Mouse (Mus musculus): ENCODE measurements around the gene Wnk2. TPM values are rescaled to one million over a fixed set of nuclear protein-coding genes. Genes with fewer than 3 reads are reported as not detected.
A peak's percentile ranks its signal among the peaks of the same experiment; 100 is the strongest.

Gene Wnk2
- polyA plus RNA-seq, 1 experiment from 2014 or later = 21.9 TPM

DNA sequence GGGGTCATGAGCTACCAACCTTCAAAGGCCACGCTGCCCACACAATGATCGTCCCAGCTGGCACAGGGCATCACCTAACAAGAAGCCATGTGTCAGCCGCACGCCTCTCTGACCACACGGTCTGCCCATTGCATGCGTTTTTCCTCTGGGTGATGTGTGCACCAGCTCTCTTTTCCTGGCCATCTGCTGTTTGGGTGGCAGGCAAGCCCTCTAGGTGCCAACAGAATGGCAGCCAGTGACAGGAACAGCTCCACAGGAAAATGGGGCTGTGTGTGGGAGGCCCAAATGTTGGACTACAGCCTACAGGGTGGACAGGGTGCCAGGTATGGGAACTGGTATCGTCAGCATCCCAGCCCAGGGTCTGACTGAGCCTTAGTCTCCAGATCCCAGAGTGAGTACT lies 24.5 kb upstream of the Wnk2 start:
- H3K9ac ChIP-seq (replicated peaks) = no peak overlapping the region
- ATAC-seq (replicated peaks) = peak; percentile 80

DNA sequence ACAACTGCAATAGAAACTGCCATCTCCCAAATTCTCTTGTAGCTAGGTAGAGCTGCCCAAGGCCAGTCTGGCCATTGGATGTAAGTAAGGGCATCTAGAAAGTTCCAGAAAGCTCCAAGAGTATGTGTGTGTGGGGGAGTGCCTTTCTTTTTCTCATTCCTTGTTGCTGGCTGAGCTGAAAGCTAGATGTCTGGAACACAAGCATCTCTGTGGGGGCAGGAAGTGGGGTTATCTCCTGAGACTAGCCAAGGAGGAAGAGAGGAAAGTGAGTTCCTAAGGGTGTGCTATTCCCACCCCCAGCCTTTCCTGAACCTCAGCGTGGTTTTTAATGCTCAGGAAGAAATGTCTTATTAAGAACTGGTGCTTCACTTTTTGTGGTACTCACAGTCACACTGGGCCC lies 23.9 kb upstream of the Wnk2 start:
- H3K27ac ChIP-seq (replicated peaks) = peak overlapping the region; percentile 82
- H3K9ac ChIP-seq (replicated peaks) = no peak overlapping the region
- H3K4me2 ChIP-seq (replicated peaks) = no peak overlapping the region
- H3K9me3 ChIP-seq = no peaks in the 10 kb centered on the region
- H3K4me1 ChIP-seq = peaks cover 17% of the 10 kb centered on the region
- WGBS = 62% methylated on average over 1 of the region's 1 CpGs
- no peak overlapping the region for H3K4me3 ChIP-seq
- no peak for ATAC-seq (replicated peaks)
- no peaks in the 10 kb centered on the region for H3K36me3 ChIP-seq
- H3K27me3 ChIP-seq = no peaks in the 10 kb centered on the region

More for the DNA sequence above, 24.5 kb upstream of the Wnk2 start:
- Histone ChIP-seq H3K4me2 (replicated peaks) (no peak overlapping the region), H3K36me3 (no peaks in the 10 kb centered on the region), H3K27ac (replicated peaks) (peak overlapping the region; percentile 82), H3K9me3 (no peaks in the 10 kb centered on the region), H3K4me1 (peaks cover 17% of the 10 kb centered on the region), H3K4me3 (no peak overlapping the region), H3K27me3 (no peaks in the 10 kb centered on the region)
- WGBS = 50% methylated on average over 7 of the region's 7 CpGs

DNA sequence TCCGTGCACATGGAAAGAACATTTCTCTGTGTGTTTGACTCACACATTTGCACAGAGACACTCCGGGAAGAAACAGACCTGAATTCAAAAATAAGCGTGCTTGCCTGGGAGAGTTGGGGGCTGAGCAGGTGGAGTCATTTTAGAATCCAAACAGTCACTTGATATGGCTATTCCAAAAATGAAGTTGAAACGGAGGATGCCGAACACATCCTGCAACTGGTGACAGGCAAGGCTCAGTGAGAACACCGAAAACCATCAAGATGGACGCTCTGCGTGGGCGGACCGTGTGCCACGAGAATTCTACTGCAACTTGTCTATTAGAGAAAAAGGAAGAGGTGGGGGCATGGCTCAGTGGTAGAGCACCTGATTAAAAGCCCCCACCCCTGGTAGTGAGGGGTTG lies 22.8 kb upstream of the Wnk2 start:
- ATAC-seq (replicated peaks) = no peak
- Histone ChIP-seq H3K4me1 (peaks cover 17% of the 10 kb centered on the region), H3K4me3 (no peak overlapping the region), H3K36me3 (no peaks in the 10 kb centered on the region), H3K4me2 (replicated peaks) (no peak overlapping the region), H3K27ac (replicated peaks) (no peak overlapping the region), H3K9me3 (no peaks in the 10 kb centered on the region), H3K27me3 (no peaks in the 10 kb centered on the region), H3K9ac (replicated peaks) (no peak overlapping the region)
- 94% methylated on average over 11 of the region's 11 CpGs for WGBS

DNA sequence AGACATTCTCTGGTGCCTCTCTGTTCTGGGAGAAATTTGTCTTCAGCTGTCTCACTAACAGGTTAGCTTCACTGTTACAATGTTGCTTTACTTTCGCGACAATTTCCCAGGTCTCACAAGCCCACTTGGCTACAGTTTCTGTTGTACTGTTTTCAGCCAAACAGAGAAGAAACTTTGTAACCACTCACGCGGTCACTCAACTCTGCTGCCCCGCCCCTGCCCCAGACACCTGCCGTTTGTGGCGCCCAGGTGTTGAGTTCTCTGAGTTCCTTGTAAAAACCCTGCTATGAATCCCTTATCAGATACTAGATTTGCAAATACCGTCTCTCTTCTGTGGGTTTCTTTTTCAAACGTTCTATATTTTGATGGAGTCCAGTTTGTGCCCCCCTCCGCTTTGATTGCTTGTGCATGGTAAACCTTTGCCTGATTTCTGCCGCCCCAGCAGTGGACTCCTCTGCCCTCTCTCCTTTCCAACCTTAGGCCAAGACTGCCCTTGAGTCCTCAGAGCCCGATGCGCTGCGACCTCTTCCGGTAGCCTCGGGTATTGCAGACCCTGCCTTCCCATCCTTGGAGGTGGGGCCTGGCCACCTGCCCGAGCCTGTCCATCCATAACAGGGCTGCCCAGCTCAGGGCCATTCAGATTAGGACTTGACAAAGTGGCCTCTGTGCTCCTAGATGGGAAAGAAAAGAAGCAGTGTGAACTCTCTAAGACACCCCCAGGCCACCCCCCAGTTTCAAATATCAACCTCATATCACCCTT lies 21.8 kb upstream of the Wnk2 start:
- 0 out of 2 replicates have a peak, but pooled peaks have one; percentile 32 for ATAC-seq (replicated peaks)
- H3K27me3 ChIP-seq = no peaks in the 10 kb centered on the region
- H3K4me2 ChIP-seq (replicated peaks) = no peak overlapping the region
- no peak overlapping the region for H3K9ac ChIP-seq (replicated peaks)
- 20% methylated on average over 17 of the region's 17 CpGs for WGBS
- H3K9me3 ChIP-seq = no peaks in the 10 kb centered on the region
- peaks cover 17% of the 10 kb centered on the region for H3K4me1 ChIP-seq
- H3K27ac ChIP-seq (replicated peaks) = no peak overlapping the region
- no peak overlapping the region for H3K4me3 ChIP-seq
- no peaks in the 10 kb centered on the region for H3K36me3 ChIP-seq

DNA sequence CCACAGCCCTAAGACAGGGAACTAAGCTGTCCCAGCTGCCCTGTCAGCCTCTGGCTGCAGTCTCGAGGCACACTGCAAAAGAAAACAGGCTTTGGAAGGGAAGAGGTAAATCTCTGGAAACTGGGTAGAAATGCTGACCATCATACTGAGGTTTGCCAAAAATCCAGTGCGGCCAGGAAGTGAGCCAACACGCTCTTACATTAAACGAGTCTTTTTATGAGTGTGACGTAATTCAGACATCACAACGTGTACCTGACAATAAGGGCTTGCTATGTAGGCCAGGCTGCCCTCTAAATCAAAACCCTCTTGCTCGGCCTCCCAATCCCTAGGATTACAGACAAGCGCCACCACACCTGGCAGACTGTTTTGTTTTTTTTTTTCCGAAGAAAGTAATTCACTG lies 19.3 kb upstream of the Wnk2 start:
- H3K4me1 ChIP-seq = peaks cover 2% of the 10 kb centered on the region
- no peak overlapping the region for H3K4me2 ChIP-seq (replicated peaks)
- ATAC-seq (replicated peaks) = no peak
- 65% methylated on average over 9 of the region's 9 CpGs for WGBS
- no peaks in the 10 kb centered on the region for H3K27me3 ChIP-seq
- no peak overlapping the region for H3K9ac ChIP-seq (replicated peaks)
- H3K4me3 ChIP-seq = no peak overlapping the region
- no peak overlapping the region for H3K27ac ChIP-seq (replicated peaks)
- H3K9me3 ChIP-seq = no peaks in the 10 kb centered on the region
- H3K36me3 ChIP-seq = no peaks in the 10 kb centered on the region

DNA sequence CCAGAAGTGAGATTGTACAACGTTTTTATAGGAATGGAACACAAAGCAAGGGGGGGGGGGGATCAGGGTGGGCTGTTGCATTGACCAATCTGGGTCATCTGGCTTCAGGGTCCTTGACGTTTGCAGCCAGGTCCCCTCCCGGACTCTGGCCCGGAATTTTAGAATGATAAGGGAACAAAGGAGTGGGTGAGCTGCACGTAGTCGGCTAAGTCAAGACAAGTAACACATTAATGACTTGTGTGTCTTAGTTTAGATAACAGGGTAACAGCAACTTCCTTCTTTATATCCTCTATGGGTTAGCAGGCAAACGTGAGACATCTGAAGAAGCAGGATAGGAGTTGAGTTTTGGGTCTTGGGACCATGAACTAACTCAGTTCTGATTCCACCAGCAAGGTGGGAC lies 15.8 kb upstream of the Wnk2 start:
- no peaks in the 10 kb centered on the region for H3K4me1 ChIP-seq
- no peak overlapping the region for H3K4me2 ChIP-seq (replicated peaks)
- no peaks in the 10 kb centered on the region for H3K9me3 ChIP-seq
- WGBS = 83% methylated on average over 7 of the region's 7 CpGs
- no peak overlapping the region for H3K27ac ChIP-seq (replicated peaks)
- H3K36me3 ChIP-seq = no peaks in the 10 kb centered on the region
- no peaks in the 10 kb centered on the region for H3K27me3 ChIP-seq
- no peak overlapping the region for H3K4me3 ChIP-seq
- no peak overlapping the region for H3K9ac ChIP-seq (replicated peaks)
- ATAC-seq (replicated peaks) = no peak

DNA sequence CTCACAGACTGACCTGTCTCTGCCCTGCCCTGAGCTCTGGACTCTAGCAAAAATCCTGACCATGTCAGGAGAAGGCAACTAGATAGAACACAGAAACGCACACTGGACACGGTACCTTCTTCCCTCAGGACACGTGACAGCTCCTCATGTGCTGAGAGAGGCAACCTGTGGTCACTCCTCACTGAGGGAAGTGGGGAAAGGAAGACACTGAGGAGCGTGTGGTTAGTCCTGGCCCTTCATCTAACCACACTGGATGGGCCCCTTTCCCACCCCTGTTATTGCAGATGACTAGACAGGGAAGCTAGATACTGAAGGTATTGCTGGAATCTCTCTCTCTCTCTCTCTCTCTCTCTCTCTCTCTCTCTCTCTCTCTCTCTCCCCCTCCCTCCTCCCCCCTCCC lies 14.9 kb upstream of the Wnk2 start:
- no peak overlapping the region for H3K4me3 ChIP-seq
- no peak overlapping the region for H3K9ac ChIP-seq (replicated peaks)
- no peak overlapping the region for H3K4me2 ChIP-seq (replicated peaks)
- no peaks in the 10 kb centered on the region for H3K4me1 ChIP-seq
- no peaks in the 10 kb centered on the region for H3K36me3 ChIP-seq
- 84% methylated on average over 4 of the region's 4 CpGs for WGBS
- no peaks in the 10 kb centered on the region for H3K9me3 ChIP-seq
- no peak for ATAC-seq (replicated peaks)
- H3K27me3 ChIP-seq = no peaks in the 10 kb centered on the region
- no peak overlapping the region for H3K27ac ChIP-seq (replicated peaks)

DNA sequence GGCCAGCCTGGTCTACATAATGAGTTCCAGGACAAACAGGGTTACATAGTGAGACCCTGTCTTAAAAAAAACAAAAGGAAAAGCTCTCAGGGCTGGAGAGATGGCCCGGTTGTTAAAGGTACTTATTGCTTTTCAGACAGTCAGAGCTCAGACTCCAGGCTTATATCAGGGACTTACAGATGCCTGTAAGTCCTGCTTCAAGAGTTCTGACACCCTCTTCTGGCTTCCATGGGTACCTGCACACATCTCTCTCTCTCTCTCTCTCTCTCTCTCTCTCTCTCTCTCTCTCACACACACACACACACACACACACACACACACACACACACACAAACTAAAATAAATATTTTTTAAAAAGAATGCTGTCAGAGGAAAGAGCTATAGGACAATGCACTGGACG lies 13.4 kb upstream of the Wnk2 start:
- no peak overlapping the region for H3K4me3 ChIP-seq
- no peak overlapping the region for H3K27ac ChIP-seq (replicated peaks)
- no peaks in the 10 kb centered on the region for H3K4me1 ChIP-seq
- 66% methylated on average over 2 of the region's 2 CpGs for WGBS
- H3K9me3 ChIP-seq = no peaks in the 10 kb centered on the region
- no peaks in the 10 kb centered on the region for H3K27me3 ChIP-seq
- H3K36me3 ChIP-seq = no peaks in the 10 kb centered on the region
- no peak overlapping the region for H3K4me2 ChIP-seq (replicated peaks)
- no peak overlapping the region for H3K9ac ChIP-seq (replicated peaks)
- ATAC-seq (replicated peaks) = no peak

DNA sequence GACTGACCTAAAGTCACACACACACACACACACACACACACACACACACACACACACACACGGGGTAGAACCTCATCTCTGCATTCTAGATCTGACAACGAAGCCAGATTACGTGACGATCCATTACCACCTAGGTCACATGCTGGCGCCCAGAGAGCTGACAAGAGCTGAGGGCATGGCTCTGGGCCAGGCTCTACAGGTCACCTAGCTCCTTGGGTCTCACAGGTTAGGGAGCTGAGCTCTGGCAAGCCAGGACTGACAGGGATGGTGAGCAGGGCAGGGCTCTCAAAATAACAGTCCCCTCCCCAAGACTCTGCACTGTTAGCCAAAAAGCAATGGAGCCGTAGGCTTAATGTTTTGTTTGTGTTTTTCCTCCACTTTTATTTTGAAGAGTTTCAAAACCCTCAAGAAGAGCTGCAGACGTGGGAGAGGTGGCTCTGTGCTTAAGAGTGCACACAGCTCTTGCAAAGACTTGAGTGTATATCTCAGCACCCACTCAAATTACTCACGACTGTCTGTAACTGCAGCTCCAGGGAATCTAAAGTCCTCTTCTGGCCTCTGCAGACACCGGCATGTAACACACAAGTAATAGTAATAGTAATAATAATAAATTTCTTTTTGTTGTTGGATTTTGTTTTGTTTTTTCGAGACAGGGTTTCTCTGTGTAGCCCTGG lies 10.4 kb upstream of the Wnk2 start:
- no peak overlapping the region for H3K4me2 ChIP-seq (replicated peaks)
- H3K9me3 ChIP-seq = no peaks in the 10 kb centered on the region
- no peak for ATAC-seq (replicated peaks)
- no peaks in the 10 kb centered on the region for H3K27me3 ChIP-seq
- H3K27ac ChIP-seq (replicated peaks) = no peak overlapping the region
- no peak overlapping the region for H3K4me3 ChIP-seq
- 81% methylated on average over 10 of the region's 10 CpGs for WGBS
- H3K4me1 ChIP-seq = no peaks in the 10 kb centered on the region
- H3K36me3 ChIP-seq = no peaks in the 10 kb centered on the region
- H3K9ac ChIP-seq (replicated peaks) = no peak overlapping the region

DNA sequence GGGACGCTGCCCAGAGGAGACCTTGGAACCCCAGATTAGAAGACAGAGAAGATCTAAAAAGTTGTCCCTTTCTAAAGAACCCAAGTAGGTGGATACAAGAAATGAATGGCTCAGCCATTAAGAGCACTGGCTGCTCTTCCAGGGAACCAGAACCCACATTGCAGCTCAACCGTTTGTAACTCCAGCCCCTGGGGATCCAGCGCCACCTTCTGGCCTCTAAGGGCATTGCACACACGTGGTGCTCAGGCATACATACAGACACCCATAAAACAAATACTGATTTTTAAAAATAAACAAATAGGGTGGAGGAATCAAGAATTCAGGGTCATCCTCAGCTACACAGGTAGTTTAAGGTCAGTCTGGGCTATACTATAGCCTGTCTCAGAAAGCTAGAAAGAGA lies 8.8 kb upstream of the Wnk2 start:
- Histone ChIP-seq H3K27ac (replicated peaks) (no peak overlapping the region), H3K9ac (replicated peaks) (no peak overlapping the region), H3K4me3 (no peak overlapping the region), H3K27me3 (no peaks in the 10 kb centered on the region), H3K4me2 (replicated peaks) (no peak overlapping the region), H3K36me3 (no peaks in the 10 kb centered on the region), H3K4me1 (no peaks in the 10 kb centered on the region), H3K9me3 (no peaks in the 10 kb centered on the region)
- no peak for ATAC-seq (replicated peaks)
- 80% methylated on average over 4 of the region's 4 CpGs for WGBS

DNA sequence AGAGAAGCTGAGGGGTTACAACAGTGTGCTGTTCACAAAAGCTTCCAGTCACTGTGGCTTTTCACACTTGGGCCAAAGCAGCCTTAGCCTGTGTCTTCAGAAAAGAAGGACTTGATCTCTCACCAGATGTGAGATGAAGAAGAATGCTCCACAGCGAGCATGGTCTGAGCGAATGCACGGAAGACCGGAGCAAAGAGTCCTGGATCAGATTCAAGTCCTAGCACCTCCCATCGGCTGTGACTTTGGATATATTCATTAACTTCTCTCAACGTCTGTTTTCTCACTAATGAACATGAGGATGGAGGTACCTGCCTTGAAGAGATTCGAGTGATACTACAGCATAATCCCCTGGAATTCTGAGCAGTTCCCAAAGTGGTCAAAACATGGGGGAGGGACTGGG lies 6.8 kb upstream of the Wnk2 start:
- Histone ChIP-seq H3K4me1 (no peaks in the 10 kb centered on the region), H3K4me3 (no peak overlapping the region), H3K9me3 (no peaks in the 10 kb centered on the region), H3K36me3 (no peaks in the 10 kb centered on the region), H3K27ac (replicated peaks) (no peak overlapping the region), H3K4me2 (replicated peaks) (no peak overlapping the region), H3K9ac (replicated peaks) (no peak overlapping the region), H3K27me3 (no peaks in the 10 kb centered on the region)
- 54% methylated on average over 7 of the region's 7 CpGs for WGBS
- ATAC-seq (replicated peaks) = no peak

DNA sequence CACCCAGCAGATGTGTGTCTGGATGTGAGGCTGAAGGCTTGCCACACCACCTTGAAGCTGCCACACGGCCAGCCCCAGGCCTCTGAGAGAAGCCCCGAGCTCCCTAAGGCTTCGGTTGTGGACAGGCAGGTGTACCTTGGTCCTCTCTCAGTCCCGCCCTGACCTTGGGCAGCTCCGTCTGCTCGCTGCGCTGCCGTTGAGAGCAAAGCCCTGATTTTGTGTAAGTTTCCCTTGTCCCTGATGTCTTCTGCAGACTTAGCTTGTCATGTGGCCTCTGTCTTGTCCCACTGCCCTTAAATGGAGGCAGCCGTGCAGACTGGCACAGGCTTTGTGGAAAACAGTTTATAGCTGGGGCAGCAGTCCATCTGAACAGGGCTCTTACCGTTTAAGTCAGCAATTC lies 6.2 kb upstream of the Wnk2 start:
- ATAC-seq (replicated peaks) = no peak
- no peaks in the 10 kb centered on the region for H3K36me3 ChIP-seq
- H3K4me1 ChIP-seq = no peaks in the 10 kb centered on the region
- H3K27me3 ChIP-seq = no peaks in the 10 kb centered on the region
- WGBS = 80% methylated on average over 10 of the region's 10 CpGs
- H3K4me2 ChIP-seq (replicated peaks) = no peak overlapping the region
- H3K27ac ChIP-seq (replicated peaks) = no peak overlapping the region
- no peaks in the 10 kb centered on the region for H3K9me3 ChIP-seq
- no peak overlapping the region for H3K4me3 ChIP-seq
- no peak overlapping the region for H3K9ac ChIP-seq (replicated peaks)

DNA sequence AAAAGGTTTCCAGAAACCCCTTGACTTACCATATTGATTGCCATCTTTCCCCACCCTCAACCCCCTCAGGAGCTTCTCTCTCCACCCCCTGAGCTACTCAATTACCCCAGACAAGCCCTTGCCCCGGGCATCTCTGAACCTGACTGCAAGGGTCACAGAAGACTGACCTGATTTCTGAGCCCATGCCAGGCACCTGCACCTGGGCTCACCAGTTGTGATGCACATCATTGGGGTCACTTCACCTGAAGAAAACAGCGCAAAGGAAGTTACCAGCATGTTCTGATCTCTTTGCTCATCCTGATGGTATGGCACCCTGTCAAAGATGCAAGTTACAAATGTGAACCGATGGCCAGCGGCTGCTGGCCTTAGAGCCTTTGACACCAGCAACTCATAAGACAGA lies 873 bp upstream of the Wnk2 start:
- H3K4me3 ChIP-seq = no peak overlapping the region
- no peak overlapping the region for H3K4me2 ChIP-seq (replicated peaks)
- WGBS = 82% methylated on average over 4 of the region's 4 CpGs
- H3K9ac ChIP-seq (replicated peaks) = no peak overlapping the region
- no peak for ATAC-seq (replicated peaks)
- no peaks in the 10 kb centered on the region for H3K9me3 ChIP-seq
- no peaks in the 10 kb centered on the region for H3K36me3 ChIP-seq
- H3K4me1 ChIP-seq = peaks cover 35% of the 10 kb centered on the region
- no peak overlapping the region for H3K27ac ChIP-seq (replicated peaks)
- no peaks in the 10 kb centered on the region for H3K27me3 ChIP-seq

Measured in forebrain, embryonic 15.5 days (tissue).